In the genomic region with DNA sequence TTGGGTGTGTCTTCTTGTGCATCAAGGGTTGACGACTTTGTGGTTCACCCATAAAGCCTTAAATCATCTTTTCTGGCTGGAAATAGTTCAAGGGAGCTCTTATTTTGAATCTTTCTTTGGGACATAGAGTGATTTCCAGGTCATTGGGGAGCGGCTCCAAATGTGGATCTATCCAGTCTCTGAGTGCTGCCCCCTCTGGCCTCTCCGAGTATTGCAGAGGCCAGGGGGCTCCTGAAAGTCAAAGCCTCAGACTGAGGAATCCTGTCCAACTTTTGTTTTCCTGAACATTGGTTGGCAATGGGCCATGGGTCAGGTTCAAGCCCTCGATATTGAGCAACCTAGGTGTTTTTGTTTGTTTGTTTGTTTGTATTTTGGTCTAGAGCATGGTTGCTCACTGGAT, we compare ENCODE assay signal across 14 mouse cellular contexts.
A peak's percentile ranks its signal among the peaks of the same experiment; 100 is the strongest.
DNase-seq lines count a peak whose midpoint lies in the region; ATAC-seq and TF ChIP-seq lines count a peak whose summit lies in the region.
"Had no signal": no experiment of that assay in that cellular context is flagged by ENCODE, and none has a peak within 500 bp of the region (broad histone marks: within the 10 kb centered on the region; RNA-seq: fewer than 3 reads in every experiment).

No protein-coding gene starts in this region.

- ATAC-seq in midbrain, embryonic 11.5 days (ENCODE audit: low FRiP score) = no peak
- no peak for ATAC-seq in midbrain, embryonic 13.5 days
- no peak for ATAC-seq in stomach, postnatal 0 days (ENCODE audit: low FRiP score, low TSS enrichment)
- no peak for ATAC-seq in activated CD4-positive, CD25-positive, alpha-beta regulatory T cell, adult 4 months
- ATAC-seq: CD4-positive, CD25-positive, alpha-beta regulatory T cell, adult 4 months had no signal

- DNase-seq in heart, adult 2 months = no peak
- no peak for DNase-seq in heart, postnatal 36 days
- peak; percentile 90 for DNase-seq in midbrain, embryonic 11.5 days (ENCODE audit: low spot score, missing footprints)
- DNase-seq in WW6 (ENCODE audit: low read depth, low spot score) = peak; percentile 18
- no peak for DNase-seq in stomach, postnatal 0 days (ENCODE audit: low spot score)
- DNase-seq in cerebellum, adult 11-12 months = no peak
- DNase-seq: adrenal gland, adult 2 months; lung, adult 2 months; spleen, adult 18-20 months had no signal

- no peaks in the 10 kb centered on the region for H3K27me3 ChIP-seq in heart, adult 2 months (ENCODE audit: control insufficient read depth, insufficient read depth, low read length)
- H3K27me3 ChIP-seq in midbrain, embryonic 11.5 days (ENCODE audit: control insufficient read depth, insufficient read depth, low read length) = no peaks in the 10 kb centered on the region
- H3K27me3 ChIP-seq in midbrain, embryonic 13.5 days = no peaks in the 10 kb centered on the region
- no peaks in the 10 kb centered on the region for H3K27me3 ChIP-seq in stomach, postnatal 0 days (ENCODE audit: control insufficient read depth, insufficient read depth, low read length)
- H3K27me3 ChIP-seq: heart, embryonic 13.5 days had no signal

- no peak overlapping the region for H3K27ac ChIP-seq in heart, adult 2 months
- no peak overlapping the region for H3K27ac ChIP-seq in midbrain, embryonic 11.5 days (ENCODE audit: low read depth, low read length)
- no peak overlapping the region for H3K27ac ChIP-seq in midbrain, embryonic 13.5 days
- no peak overlapping the region for H3K27ac ChIP-seq in stomach, postnatal 0 days (replicated peaks)
- H3K27ac ChIP-seq: heart, embryonic 13.5 days; midbrain, embryonic 12.5 days had no signal

- H3K4me2 ChIP-seq in midbrain, embryonic 11.5 days = no peak overlapping the region
- H3K4me2 ChIP-seq in midbrain, embryonic 13.5 days (replicated peaks) = no peak overlapping the region
- H3K4me2 ChIP-seq in stomach, postnatal 0 days (replicated peaks; ENCODE audit: low read depth) = no peak overlapping the region
- H3K4me2 ChIP-seq: heart, embryonic 13.5 days; midbrain, embryonic 12.5 days had no signal

- H3K4me3 ChIP-seq in heart, adult 2 months = no peak overlapping the region
- no peak overlapping the region for H3K4me3 ChIP-seq in midbrain, embryonic 11.5 days (ENCODE audit: low read depth, low read length)
- no peak overlapping the region for H3K4me3 ChIP-seq in midbrain, embryonic 13.5 days (replicated peaks)
- no peak overlapping the region for H3K4me3 ChIP-seq in stomach, postnatal 0 days (ENCODE audit: low read depth, low read length)
- H3K4me3 ChIP-seq: heart, embryonic 13.5 days; midbrain, embryonic 12.5 days had no signal

- H3K4me1 ChIP-seq in heart, adult 2 months (ENCODE audit: control insufficient read depth, insufficient read depth, low read length) = no peaks in the 10 kb centered on the region; the same call in 1 of the 2 replicates
- peaks cover 5% of the 10 kb centered on the region; the same call in 1 of the 2 replicates for H3K4me1 ChIP-seq in midbrain, embryonic 11.5 days (ENCODE audit: control insufficient read depth, insufficient read depth, low read length)
- peaks cover 8% of the 10 kb centered on the region; the same call in 1 of the 2 replicates for H3K4me1 ChIP-seq in midbrain, embryonic 13.5 days (replicated peaks)
- no peaks in the 10 kb centered on the region for H3K4me1 ChIP-seq in stomach, postnatal 0 days (replicated peaks; ENCODE audit: control insufficient read depth, insufficient read depth)
- H3K4me1 ChIP-seq: heart, embryonic 13.5 days had no signal

- no peak for TF ChIP-seq POLR2A in heart, adult 2 months (IDR thresholded peaks at IDR 0.05; ENCODE audit: insufficient read depth, low read depth, low read length)

- TF ChIP-seq CTCF in heart, adult 2 months (IDR thresholded peaks at IDR 0.05) = peak; percentile 44
- TF ChIP-seq CTCF in stomach, postnatal 0 days (IDR thresholded peaks at IDR 0.05; ENCODE audit: low read depth) = peak; percentile 44

- no peaks in the 10 kb centered on the region for H3K36me3 ChIP-seq in heart, adult 2 months (ENCODE audit: control insufficient read depth, insufficient read depth, low read length)
- H3K36me3 ChIP-seq in midbrain, embryonic 11.5 days (ENCODE audit: control insufficient read depth, insufficient read depth, low read length) = no peaks in the 10 kb centered on the region
- no peaks in the 10 kb centered on the region for H3K36me3 ChIP-seq in midbrain, embryonic 13.5 days
- H3K36me3 ChIP-seq in stomach, postnatal 0 days (ENCODE audit: control insufficient read depth, insufficient read depth, low read length) = no peaks in the 10 kb centered on the region
- H3K36me3 ChIP-seq: heart, embryonic 13.5 days; midbrain, embryonic 12.5 days had no signal

- intact Hi-C loops in heart, adult 2 months (cut with DNase I) = no loop called here
- intact Hi-C loops in heart, postnatal 36 days (cut with DNase I) = no loop called here

- 54% methylated on average over 4 of the region's 4 CpGs for WGBS in heart, adult 2 months
- 72% methylated on average over 4 of the region's 4 CpGs for WGBS in midbrain, embryonic 11.5 days
- 76% methylated on average over 4 of the region's 4 CpGs for WGBS in midbrain, embryonic 13.5 days
- 57% methylated on average over 4 of the region's 4 CpGs for WGBS in stomach, postnatal 0 days

- TF ChIP-seq EP300 in heart, adult 2 months (IDR thresholded peaks at IDR 0.05; ENCODE audit: insufficient read depth, low read depth, low read length) = no peak
- no peak for TF ChIP-seq EP300 in stomach, postnatal 0 days (optimal IDR thresholded peaks at IDR 0.05)

- H3K79me2 ChIP-seq in heart, adult 2 months (replicated peaks; ENCODE audit: control insufficient read depth, insufficient read depth, low read length) = no peaks in the 10 kb centered on the region

- no peaks in the 10 kb centered on the region for H3K9me3 ChIP-seq in midbrain, embryonic 11.5 days (ENCODE audit: control insufficient read depth, low read length)
- H3K9me3 ChIP-seq in midbrain, embryonic 13.5 days = no peaks in the 10 kb centered on the region
- H3K9me3 ChIP-seq in stomach, postnatal 0 days (ENCODE audit: control insufficient read depth, low read length) = no peaks in the 10 kb centered on the region
- H3K9me3 ChIP-seq: heart, embryonic 13.5 days; midbrain, embryonic 12.5 days had no signal

- no peak overlapping the region for H3K9ac ChIP-seq in heart, adult 2 months (ENCODE audit: low read depth, low read length)
- H3K9ac ChIP-seq in midbrain, embryonic 11.5 days (ENCODE audit: low read length) = no peak overlapping the region
- H3K9ac ChIP-seq in midbrain, embryonic 13.5 days (replicated peaks) = no peak overlapping the region
- H3K9ac ChIP-seq in stomach, postnatal 0 days (ENCODE audit: low read length) = no peak overlapping the region
- H3K9ac ChIP-seq: heart, embryonic 13.5 days; midbrain, embryonic 12.5 days had no signal

Comparison
In these comparisons a context has a peak if more than half of its experiments do, and no peak if none do; other contexts are left out.
1. DNase-seq: peak in midbrain, embryonic 11.5 days (single experiment) and WW6 (single experiment); none in heart, adult 2 months (0 of 2), heart, postnatal 36 days (0 of 2), stomach, postnatal 0 days (single experiment) and cerebellum, adult 11-12 months (single experiment).